Mouse (Mus musculus) heart, embryonic 14.5 days (tissue): Measurements from ENCODE around the gene Adora3. TPM values are rescaled to one million over a fixed set of nuclear protein-coding genes. Genes with fewer than 3 reads are reported as not detected.

Source experiments
- ATAC-seq: fragments of 200-750 bp; cut with Nextera tagmentation; 2 replicates; pipeline ENCODE4 v1.8.0; 2017; ENCODE audit warnings: low read depth, moderate TSS enrichment; ENCODE audit not compliant: insufficient number of reproducible peaks, insufficient read depth, low FRiP score
- H3K27ac ChIP-seq, 2 experiments: fragments of 200-500 bp in 1 of 2; fragments of 300-500 bp in 1 of 2; sonication (generic) in 1 of 2; replicated peaks in 1 of 2; 2 replicates each; pipeline ENCODE4 v1.5.1; 2012 to 2014; ENCODE audit warnings: low read depth in 2 of 2, low read length in 2 of 2, control low read depth in 1 of 2, mild to moderate bottlenecking in 1 of 2, mixed read lengths in 1 of 2; ENCODE audit not compliant: control insufficient read depth in 1 of 2, insufficient read depth in 1 of 2
- H3K27me3 ChIP-seq: fragments of 300-500 bp; sonication (generic); 2 replicates; pipeline ENCODE4 v1.6.1; 2014; ENCODE audit warnings: mild to moderate bottlenecking, low read length, control low read depth; ENCODE audit not compliant: control insufficient read depth, insufficient read depth
- H3K36me3 ChIP-seq: fragments of 300-500 bp; sonication (generic); 2 replicates; pipeline ENCODE4 v1.6.1; 2014; ENCODE audit warnings: mild to moderate bottlenecking, control low read depth, low read length, mixed read lengths; ENCODE audit not compliant: control insufficient read depth, insufficient read depth
- H3K4me1 ChIP-seq, 2 experiments: fragments of 200-500 bp in 1 of 2; fragments of 300-500 bp in 1 of 2; sonication (generic) in 1 of 2; 2 replicates each; pipeline ENCODE4 v1.6.1; 2012 to 2014; ENCODE audit warnings: low read length in 2 of 2, control low read depth in 1 of 2, mixed read lengths in 1 of 2; ENCODE audit not compliant: control insufficient read depth in 2 of 2, insufficient read depth in 2 of 2
- H3K4me2 ChIP-seq: fragments of 300-500 bp; sonication (generic); 2 replicates; pipeline ENCODE4 v1.6.1; 2014; ENCODE audit warnings: mild to moderate bottlenecking, low read length
- H3K4me3 ChIP-seq, 2 experiments: fragments of 200-500 bp in 1 of 2; fragments of 300-500 bp in 1 of 2; sonication (generic) in 1 of 2; 2 replicates each; pipeline ENCODE4 v1.5.1; 2012 to 2014; ENCODE audit warnings: low read length in 2 of 2, mild to moderate bottlenecking in 2 of 2, control low read depth in 1 of 2, low read depth in 1 of 2, moderate library complexity in 1 of 2; ENCODE audit not compliant: control insufficient read depth in 1 of 2, insufficient read depth in 1 of 2
- H3K9ac ChIP-seq: fragments of 300-500 bp; sonication (generic); 2 replicates; pipeline ENCODE4 v1.6.1; 2014; ENCODE audit warnings: mild to moderate bottlenecking, low read length
- H3K9me3 ChIP-seq: fragments of 300-500 bp; sonication (generic); 2 replicates; pipeline ENCODE4 v1.6.1; 2016; ENCODE audit warnings: low read length, control low read depth; ENCODE audit not compliant: control insufficient read depth
- WGBS: fragments of 180-500 bp; shearing (Covaris S2); extraction: QIAGEN DNeasy Blood & Tissue Kit; methylation state at CpG from one replicate; pipeline ENCODE4 v1.1.7; 2014; 5-methylcytosine and 5-hydroxymethylcytosine counted together
- polyA plus RNA-seq: library from polyadenylated mRNA; unstranded; fragments of >200 nt; fragmentation: Nextera tagmentation; extraction: Ambion mirVana; gene quantifications from 2 replicates; pipeline ENCODE4 v1.2.1, GENCODE M21; 2014

Adora3 gene
- polyA plus RNA-seq, 1 experiment from 2014 or later, result not detected

DNA sequence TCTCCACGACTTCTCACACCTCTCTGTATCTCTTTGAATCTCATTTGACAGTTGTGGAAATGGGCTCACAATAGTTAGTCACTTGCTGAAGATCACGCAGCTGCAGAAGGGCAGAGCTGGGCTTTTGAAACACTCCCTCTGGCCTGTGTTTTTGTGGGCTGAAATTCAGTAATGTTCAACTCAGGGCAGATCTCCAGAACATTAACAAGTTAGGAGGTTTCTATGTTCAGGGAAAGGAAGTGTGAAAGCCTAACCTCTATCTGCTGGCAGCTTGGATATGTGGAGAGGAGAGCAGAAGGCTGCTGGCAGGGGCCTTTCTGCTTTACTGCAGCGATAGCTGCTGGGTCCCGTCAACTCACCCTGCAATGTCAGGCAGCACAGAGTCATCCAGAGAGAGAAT lies 19.6 kb downstream of the Adora3 start:
- Histone ChIP-seq H3K9ac (no peak overlapping the region), H3K4me3 (no peak overlapping the region), H3K27ac (0 out of 4 replicates have a peak overlapping the region, but pooled peaks of 1 of the 2 experiments have one; percentile 14), H3K9me3 (0 out of 2 replicates have a peak, but pooled peaks cover 2% of the 10 kb centered on the region), H3K4me1 (peaks cover 29 to 43% of the 10 kb centered on the region in 2 experiments), H3K27me3 (no peaks in the 10 kb centered on the region), H3K36me3 (no peaks in the 10 kb centered on the region), H3K4me2 (no peak overlapping the region)
- no peak for ATAC-seq
- WGBS, result 49% methylated on average over 4 of the region's 4 CpGs

DNA sequence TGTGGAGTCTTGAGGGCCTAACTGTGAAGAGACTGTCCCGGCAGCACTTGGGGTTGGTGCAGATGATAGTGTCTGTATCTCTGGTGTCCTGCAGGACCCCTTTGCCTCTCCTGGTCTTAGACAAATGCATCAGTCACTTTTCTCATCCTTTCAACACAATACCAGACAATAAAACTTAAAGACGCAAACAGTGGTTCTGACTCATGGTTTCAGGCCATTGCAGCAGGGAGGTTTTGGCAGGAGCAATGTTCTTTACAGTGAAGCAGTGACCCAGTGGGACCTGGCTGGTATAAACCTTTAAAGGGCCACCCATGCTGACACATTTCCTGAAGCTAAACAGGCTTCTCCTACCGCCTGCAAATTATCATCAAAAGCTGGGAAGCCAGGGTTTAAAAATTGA lies 20.5 kb downstream of the Adora3 start:
- no peak overlapping the region for H3K27ac ChIP-seq
- no peak overlapping the region for H3K4me2 ChIP-seq
- 48% methylated on average over 3 of the region's 3 CpGs for WGBS
- no peaks in the 10 kb centered on the region; the same call in 1 of the 2 replicates for H3K27me3 ChIP-seq
- H3K4me3 ChIP-seq, result no peak overlapping the region
- no peak overlapping the region for H3K9ac ChIP-seq
- no peak for ATAC-seq
- H3K4me1 ChIP-seq, result peaks cover 31 to 46% of the 10 kb centered on the region in 2 experiments
- H3K36me3 ChIP-seq, result no peaks in the 10 kb centered on the region
- 0 out of 2 replicates have a peak, but pooled peaks cover 2% of the 10 kb centered on the region for H3K9me3 ChIP-seq

DNA sequence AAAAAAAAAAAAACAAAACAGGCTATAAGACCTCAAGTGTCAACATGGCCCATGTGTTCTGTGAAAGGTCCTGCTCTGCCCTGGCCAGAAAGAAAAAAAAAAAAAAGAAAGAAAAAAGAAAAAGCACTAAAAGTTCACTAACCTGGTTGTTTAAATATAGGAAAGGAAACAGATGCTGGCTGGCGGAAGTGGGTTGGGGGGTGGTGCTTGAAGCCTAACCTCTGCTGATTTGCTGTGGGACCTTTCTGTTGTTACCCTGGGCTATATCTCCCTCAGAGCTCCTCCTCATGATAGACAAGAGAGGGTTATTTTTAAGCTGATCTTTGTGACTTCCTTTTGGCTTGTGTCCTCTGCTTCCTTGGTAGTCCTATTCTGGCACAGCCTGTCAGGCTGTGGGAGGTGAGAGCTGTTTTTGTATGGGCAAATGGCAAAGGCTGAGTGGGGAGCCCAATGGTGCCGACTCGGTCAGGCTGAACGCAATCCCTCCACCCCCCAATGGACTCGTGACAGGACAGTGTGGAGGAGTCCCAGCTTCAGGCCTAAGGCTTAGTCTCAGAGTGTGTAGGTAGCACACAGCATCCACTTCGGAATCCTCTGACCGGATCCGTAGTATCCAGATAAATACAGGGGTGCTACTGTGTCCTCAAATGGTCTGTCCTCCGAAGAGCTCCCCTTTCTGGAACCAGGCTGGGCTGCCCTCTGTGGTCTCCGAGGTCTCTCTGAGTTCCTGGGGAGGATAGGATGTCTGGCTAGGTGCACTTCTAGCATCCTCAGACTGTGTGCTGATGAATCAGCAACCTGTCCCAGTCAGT lies 21.3 kb downstream of the Adora3 start:
- ATAC-seq, result peak; percentile 3; the same call in 1 of the 2 replicates
- no peak overlapping the region for H3K4me3 ChIP-seq
- 0 out of 2 replicates have a peak overlapping the region, but pooled peaks have one; percentile 5 for H3K4me2 ChIP-seq
- peaks cover 3% of the 10 kb centered on the region; the same call in 1 of the 2 replicates for H3K27me3 ChIP-seq
- H3K36me3 ChIP-seq, result no peaks in the 10 kb centered on the region
- H3K27ac ChIP-seq, result peak overlapping the region; percentile 0 to 44; a peak in 3 of 4 replicates
- WGBS, result 70% methylated on average over 10 of the region's 10 CpGs
- H3K9me3 ChIP-seq, result no peaks in the 10 kb centered on the region
- peaks cover 31 to 46% of the 10 kb centered on the region in 2 experiments for H3K4me1 ChIP-seq
- H3K9ac ChIP-seq, result no peak overlapping the region

DNA sequence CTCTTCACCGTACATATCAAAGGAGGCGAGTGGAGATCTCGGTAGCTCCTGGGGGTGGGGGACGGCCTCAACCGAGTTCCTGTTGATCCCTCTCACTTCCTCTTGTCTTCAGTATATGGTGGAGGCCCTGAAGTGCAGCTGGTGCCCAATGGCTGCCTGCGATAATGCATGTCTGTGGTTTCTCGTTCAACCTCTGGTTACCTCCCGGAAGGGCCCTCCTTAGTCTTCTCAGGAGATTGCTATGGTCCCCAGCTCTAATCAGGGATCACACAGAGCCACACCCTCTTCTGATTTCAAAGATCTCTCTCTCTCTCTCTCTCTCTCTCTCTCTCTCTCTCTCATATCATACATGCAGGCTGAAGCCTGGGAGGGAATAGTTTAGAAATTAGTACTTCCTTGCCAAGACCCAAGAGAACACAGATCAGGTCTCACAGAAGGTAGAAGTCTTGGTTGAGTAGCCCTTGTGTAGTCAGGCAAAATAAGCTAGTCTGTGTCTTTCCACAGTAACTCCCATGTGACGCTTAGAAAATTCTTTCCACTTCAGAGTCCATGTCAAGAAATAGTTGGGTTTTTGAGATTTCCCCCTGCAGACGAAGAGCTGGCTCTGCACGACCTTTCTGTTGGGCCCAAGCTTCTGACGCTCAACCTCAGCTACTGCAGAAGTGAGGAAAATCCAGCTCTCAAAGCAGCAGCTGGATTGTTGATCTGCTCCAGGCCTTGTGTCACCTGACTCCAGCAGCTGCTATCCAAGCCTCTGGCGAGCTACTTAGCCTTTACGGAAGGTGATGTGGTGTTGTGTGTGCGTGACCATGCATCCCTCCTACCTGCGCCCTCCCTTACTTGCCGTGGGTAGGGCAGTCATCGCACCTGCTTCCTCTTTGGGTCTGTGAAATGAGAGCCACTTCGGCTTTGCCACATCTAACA lies 22.2 kb downstream of the Adora3 start:
- H3K4me1 ChIP-seq, result peaks cover 31 to 46% of the 10 kb centered on the region in 2 experiments
- no peaks in the 10 kb centered on the region for H3K36me3 ChIP-seq
- H3K27ac ChIP-seq, result peak overlapping the region; percentile 0 to 44; a peak in 3 of 4 replicates
- no peaks in the 10 kb centered on the region for H3K9me3 ChIP-seq
- peaks cover 3% of the 10 kb centered on the region; the same call in 1 of the 2 replicates for H3K27me3 ChIP-seq
- no peak overlapping the region for H3K4me3 ChIP-seq
- no peak overlapping the region for H3K9ac ChIP-seq
- H3K4me2 ChIP-seq, result no peak overlapping the region
- ATAC-seq, result no peak; the same call in 1 of the 2 replicates
- WGBS, result 72% methylated on average over 19 of the region's 19 CpGs

DNA sequence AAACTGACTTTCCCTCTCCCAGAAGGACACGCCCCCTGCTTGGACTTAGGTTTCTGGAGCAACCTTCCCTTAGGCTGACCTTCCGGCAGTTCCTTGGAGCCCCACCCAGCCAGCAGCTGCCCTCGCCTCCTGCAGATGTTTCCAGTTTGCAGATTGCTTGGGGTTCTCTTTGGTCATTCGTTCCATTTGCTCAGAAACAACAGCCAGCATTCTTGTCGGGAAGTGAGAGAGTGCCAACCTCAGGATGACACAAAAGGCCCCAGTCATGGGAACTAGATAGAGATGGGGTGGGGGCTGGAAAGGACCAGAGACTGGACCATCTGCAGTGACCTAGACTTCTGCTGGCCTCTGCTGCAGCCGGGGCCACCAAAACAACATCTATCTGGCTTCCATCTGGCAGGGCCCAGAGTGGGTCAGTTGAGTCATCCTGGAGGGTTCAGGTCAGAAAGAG lies 23.3 kb downstream of the Adora3 start:
- Histone ChIP-seq H3K9me3 (no peaks in the 10 kb centered on the region), H3K9ac (no peak overlapping the region), H3K4me1 (peaks cover 34 to 46% of the 10 kb centered on the region in 2 experiments), H3K4me2 (no peak overlapping the region), H3K27me3 (peaks cover 3% of the 10 kb centered on the region; the same call in 1 of the 2 replicates), H3K36me3 (no peaks in the 10 kb centered on the region), H3K4me3 (no peak overlapping the region), H3K27ac (peak overlapping the region; percentile 6 to 61; a peak in 3 of 4 replicates)
- ATAC-seq, result no peak
- 56% methylated on average over 6 of the region's 6 CpGs for WGBS

DNA sequence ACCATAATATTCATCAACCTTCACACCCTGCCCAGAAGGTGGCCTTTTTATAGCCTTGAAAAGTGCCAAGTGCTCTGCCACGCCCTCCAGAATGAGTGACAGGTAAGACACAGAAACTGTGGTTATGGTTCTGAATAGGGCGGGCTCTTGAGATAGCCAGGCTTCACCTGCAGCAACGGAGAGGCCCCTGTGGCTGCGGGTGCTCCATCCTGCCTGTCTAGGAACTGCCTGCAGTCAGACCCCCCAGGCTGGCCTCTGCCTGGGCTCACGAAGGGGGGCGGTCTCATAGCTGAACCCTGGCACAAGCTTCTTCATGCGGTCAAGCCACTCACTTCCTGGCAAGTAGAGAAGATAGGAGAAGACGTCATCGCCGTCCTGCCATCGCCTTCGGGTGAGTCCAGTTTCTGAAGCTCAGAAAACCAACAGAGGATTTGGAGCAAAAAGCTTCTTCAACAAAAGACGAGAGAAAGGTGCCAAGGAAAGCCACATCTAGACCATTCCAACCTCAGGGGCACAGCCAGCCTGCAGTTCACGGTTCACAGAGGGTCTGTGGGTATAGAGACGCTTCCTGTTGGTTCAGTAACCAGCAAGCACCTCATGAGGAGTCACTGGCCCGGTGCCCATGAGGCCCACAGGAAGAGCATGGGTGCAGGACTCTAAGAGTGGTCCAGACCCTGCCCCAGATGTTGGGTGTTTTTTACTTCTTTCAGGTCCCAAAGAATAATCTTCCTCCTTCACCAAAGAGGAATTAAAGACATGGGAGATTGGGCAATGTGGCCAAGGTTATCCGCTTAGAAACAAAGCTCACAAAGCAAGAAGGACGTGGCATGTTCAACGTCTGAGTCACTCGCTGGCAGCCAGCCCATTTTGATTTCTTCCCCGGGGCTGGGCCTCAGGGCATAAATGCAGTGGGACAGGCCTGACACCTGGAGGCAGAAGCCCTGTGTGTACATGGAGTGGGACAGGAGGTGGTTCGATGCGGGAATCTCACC lies 24.2 kb downstream of the Adora3 start:
- peaks cover 3% of the 10 kb centered on the region; the same call in 1 of the 2 replicates for H3K27me3 ChIP-seq
- H3K4me3 ChIP-seq, result no peak overlapping the region

More for the DNA sequence above, 24.2 kb downstream of the Adora3 start:
- ATAC-seq, result peak; percentile 75
- WGBS, result 46% methylated on average over 23 of the region's 23 CpGs
- peaks cover 39 to 53% of the 10 kb centered on the region in 2 experiments for H3K4me1 ChIP-seq
- H3K27ac ChIP-seq, result peak overlapping the region; percentile 39 to 61
- H3K4me2 ChIP-seq, result peak overlapping the region; percentile 26
- no peak overlapping the region for H3K9ac ChIP-seq
- H3K36me3 ChIP-seq, result no peaks in the 10 kb centered on the region
- H3K9me3 ChIP-seq, result no peaks in the 10 kb centered on the region
